Mouse (Mus musculus) adipocyte (in vitro differentiated cells): ENCODE results near the gene Ilf3.
A peak's percentile ranks its signal among the peaks of the same experiment; 100 is the strongest.
"Not testable (repeated sequence)": the region's sequence is repeated elsewhere in the genome, so short reads cannot be mapped to it uniquely, and the experiment has no call there.

Experiments used
- DNase-seq: peaks from one replicate; pipeline ENCODE4 v3.0.0-alpha.2; 2016; ENCODE audit warnings: low spot score

Gene Ilf3

DNA sequence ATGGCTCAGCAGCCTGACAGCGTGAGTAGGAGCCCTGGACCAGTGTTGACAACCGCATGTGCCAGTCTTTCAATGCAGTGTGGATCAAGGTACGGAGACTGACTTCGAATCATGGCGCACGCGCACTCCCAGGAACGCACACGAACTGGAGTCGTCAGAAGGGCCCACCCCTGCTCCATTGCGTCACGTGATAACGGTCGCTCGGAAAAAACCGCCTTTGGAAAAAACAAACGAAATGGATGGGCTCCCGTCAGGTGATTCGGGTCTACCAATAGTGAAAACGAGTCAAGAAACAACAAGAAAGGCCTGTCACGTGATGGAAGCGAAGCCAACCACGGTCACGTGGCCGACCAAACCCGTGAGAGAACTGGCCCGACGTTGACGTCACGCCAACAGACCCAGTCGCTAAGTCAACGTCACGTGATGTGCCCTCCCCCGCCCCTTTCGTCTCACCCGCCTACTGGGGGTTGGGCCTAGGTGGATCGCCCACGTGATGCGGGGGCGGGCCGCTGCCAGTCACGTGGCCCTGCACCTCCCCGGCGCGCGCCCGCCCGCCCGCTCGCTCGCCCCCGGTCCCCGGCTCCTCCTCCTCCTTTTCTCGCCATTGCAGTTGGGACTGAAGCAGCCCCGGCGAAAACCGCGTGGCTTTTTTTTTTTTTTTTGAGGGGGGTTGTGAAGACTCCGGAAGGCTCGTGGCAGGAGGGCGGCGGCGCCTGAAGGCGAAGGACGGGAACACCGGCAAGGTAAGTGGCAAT, at the start of gene Ilf3:
Gene Ilf3, plus strand, starts transcription at position 515 of the 755 bp plus-strand sequence.
- peak; percentile 100 for DNase-seq

DNA sequence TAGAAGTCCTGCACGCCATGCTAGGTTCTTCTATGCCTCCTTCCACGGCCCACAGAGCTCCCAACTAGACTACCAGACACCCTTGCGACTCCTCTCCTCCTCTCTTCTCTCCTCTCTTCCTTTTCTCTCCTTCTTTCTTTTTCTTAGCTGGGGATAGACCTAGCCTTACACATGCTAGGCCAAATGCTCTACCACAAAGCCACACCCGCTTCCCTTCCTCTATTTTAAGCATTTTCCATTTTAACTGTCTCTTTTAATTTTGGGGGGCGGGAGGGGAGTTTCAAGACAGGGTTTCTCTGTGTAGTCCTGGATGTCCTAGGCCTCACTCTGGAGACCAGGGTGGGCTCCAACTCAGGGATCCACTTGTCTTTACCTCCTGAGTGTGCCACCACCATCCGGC, 48.9 kb upstream of the Ilf3 start:
- no peak for DNase-seq

DNA sequence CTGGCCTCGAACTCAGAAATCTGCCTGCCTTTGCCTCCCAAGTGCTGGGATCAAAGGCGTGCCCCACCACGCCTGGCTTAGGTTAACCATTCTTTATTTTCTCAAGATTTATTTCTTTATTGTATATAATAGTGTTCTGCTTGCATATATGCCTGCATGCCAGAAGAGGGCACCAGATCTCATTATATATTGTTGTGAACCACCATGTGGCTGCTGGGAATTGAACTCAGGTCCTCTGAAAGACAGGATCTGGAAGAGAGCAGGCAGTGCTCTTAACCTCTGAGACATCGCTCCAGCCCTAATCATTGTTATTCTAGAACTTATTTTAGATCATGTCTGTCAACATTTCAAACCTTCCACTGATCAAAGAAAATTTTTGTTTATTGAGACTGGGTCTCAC, 48.2 kb upstream of the Ilf3 start:
- no peak for DNase-seq

DNA sequence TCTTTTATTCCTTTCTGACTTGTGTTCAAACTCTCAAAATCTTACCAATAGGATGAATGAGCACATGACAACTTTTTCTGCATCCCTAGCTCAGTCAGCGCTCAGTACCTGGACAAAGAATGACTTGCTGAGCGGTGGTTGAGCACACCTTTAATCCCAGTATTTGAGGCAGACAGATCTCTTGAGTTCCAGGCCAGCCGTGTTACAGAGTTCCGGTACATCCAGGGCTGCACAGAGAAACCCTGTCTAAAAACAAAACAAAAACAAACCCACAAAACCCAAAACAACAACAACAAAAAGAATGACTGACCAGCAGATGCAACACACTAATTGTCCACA, 47.4 kb upstream of the Ilf3 start:
- DNase-seq: no peak

DNA sequence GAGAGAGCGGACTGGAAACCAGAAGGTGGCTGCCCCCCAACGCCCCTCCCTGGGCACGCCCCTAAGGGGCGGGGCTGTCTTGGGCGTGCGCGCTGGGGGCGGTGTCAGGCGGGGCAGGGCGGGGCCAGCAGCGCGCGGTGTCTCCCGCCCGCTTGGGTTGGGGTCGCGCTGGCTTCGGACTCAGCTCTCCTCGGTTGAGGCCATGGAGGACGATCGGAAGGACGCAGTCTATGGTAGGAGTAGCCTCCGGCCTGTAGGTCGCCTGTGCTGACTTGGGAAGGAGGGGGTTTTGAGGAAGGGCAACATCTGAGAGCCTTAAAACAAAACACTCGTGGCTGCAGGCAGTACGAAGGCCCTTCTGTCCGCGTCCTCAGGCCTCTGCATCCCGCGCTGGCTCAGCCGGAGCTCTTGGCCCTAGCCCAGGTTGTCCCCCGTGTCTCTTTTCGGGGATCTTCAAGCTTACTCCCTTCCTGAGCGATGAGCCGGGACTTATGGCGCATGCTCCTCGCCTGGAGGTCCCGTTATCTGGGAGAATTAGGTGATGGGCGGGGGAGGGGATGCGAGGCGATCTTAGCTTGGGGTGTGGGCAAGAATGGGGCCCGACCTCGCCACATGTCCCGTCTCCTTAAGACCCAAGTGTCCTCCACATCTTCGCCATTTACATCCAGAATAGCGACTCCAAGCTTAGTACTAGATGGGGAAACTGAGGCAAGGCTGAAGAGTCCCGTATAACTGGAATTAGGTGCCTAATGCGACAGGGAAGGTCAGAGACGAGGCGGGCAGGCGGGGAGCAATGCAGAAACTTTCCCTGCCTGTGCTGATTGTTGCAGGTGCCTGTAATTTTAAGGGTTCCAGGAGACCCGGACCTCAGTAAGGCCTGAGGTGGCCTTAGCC, 46.8 kb upstream of the Ilf3 start, which contains the start of gene Slc44a2:
Gene Slc44a2, plus strand, starts transcription at position 80 of the 894 bp plus-strand sequence.
- peak; percentile 80 for DNase-seq

DNA sequence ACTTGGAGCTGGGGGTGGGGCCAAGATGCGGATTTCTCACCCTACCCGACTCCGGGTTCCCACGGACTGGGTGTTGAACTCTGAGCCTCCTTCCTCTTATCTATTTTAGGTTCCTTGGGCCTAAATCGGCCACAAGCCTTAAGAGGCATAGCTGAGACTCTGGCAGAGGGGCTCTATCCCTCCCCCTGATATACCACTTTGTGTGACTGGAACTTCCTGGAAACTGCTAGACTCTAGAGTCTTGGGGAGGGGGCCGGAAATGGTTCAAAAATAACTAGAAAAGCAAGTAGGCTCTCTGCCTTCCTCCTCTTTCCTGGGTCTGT, 46.2 kb upstream of the Ilf3 start:
- DNase-seq: peak; percentile 45

DNA sequence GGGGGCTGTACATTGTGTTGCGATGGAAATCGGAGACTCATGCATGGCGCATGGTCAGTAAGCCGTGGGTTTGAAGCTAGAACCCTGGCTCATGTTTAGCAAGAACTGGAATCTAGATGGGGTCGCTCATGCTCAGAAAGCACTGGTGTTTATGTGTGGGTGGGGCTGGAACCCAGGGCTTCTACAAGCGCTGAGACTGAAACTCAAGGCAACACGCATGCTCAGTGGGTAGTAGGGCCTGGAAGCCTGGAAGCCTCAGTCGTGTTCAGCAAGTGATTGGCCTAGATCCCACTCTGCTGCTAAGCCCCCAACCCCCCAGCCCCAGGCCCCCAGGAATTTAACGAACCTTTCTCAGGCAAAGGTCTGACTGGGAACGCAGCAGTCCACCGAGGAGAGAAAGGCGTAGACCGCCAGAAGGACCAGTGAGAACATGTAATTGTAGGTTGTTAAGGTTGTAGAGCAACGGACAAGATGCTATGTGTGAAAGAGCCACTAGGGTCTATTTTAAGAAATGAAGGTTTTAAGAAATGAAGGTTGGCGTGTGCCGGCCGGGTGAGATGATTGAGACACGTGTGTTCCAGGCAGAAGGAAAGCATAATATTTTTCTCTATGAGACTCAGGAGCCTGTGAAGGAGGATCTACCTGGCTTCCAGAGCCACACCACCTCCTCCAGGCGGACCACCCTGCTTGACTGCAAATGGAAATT, 45.3 kb upstream of the Ilf3 start:
- DNase-seq: no peak

DNA sequence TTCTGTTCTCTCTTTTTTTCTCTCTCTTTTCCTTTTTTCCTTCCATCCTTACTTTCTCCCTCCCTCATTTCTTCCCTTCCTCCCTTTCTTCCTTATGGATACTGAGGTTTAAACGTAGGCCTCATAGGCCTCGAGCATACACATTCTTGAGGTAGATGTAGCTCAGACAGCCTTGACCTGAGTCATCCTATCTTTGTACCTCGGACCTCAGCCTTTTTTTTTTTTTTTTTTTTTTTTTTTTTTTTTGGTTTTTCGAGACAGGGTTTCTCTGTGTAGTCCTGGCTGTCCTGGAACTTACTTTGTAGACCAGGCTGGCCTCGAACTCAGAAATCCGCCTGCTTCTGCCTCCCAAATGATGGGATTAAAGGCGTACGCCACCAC, 44.8 kb upstream of the Ilf3 start:
- DNase-seq: not testable (repeated sequence)

DNA sequence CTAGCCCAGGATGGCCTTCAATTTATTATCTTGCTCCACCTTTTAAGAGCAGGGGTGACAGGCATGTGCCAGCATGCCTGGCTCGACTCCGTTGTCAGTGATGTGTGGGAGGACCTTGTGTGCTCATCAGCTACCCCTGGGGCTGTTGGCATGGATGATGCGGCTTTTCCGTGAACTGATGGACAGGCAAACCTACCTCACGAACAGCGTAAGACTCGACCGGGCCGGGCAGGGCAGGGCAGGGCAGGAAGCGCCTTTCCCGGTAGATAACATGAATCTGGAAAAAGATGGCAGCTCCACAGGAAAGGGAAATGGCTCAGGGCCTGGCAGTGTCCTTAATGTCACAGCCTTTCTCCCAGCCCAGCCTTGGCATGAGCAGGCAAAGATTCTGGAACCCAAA, 43.4 kb upstream of the Ilf3 start:
- no peak for DNase-seq

DNA sequence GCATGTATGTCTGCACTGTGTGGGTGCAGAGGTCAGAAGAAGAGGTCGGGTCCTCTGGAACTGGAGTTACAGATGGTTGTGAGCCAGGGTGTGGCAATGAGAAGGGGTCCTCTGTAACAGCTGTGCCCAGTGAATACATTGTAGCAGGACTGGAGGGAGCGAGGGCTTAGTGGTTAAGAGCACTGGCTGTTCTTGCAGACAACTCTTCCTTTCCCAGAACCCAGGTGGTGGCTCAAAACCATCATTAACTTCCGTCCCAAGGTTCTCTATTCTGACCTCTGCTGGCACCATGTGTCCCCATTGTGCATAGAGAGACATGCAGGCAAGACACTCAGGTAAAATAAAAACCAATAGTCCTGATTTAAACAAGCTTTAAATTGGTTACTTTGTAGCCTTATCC, 40.1 kb upstream of the Ilf3 start:
- no peak for DNase-seq

DNA sequence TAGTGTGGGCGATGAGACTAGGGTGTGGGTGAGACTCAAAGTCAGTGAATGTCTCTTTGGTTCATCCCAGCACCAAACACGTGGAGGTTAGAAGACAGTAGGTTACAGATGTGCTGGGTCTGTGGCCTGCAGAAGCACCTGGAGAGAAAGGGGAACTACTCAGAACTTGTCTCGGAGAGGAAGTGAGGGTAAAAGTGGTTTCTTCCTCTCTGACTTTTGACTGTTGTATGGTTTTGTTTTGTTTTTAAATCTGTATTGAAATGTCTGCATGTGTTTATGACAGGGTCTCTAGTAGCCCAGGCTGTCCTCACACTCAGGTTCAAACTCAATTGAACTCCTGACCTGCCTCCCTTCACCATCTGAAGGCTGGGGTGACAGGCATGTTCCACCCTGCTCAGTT, 39.6 kb upstream of the Ilf3 start:
- DNase-seq: no peak

DNA sequence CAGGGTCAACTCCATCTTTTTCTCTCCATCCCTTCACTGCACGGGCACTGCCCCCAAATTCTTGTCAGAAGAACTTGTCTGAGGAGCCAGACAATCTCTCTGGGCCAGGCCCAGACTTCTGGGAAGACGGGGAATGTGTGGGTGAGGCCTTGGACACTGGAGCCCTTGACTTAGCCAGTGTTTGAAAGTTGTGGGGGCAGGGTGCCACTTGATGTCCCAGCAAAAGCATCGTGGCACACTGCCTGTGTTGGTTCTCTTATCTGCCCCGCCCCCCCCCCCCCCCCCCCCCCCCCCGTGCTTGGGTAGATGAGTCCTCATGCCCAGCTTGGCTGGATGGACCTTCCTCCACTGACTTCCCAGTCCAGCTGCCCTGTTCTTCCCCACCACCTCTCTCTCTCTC, 38.6 kb upstream of the Ilf3 start:
- peak; percentile 36 for DNase-seq

DNA sequence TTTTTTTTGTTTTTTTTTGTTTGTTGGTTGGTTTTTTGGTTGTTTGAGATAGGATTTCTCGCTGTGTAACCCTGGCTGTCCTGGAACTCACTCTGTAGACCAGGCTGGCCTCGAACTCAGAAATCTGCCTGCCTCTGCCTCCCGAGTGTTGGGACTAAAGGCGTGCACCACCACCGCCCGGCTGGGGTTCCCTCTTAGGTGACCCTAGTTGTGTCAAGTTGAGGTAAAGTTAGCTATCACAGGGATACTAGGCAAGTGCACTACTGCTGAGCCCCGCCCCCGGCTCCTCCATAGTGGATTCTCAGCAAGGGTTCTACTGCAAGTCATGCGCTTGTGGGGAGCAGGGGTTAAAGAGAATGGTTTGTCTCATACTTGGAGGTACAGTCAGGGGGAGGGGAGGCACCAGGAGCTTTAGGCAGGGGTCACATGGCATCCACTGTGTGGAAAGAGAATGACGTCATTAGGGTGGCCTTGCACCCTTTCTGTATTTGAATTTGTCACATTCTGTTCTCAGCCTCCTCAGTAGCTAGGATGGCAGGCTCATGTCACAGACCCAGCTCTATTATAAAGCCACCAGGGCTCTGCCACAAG, 37.9 kb upstream of the Ilf3 start:
- no peak for DNase-seq

DNA sequence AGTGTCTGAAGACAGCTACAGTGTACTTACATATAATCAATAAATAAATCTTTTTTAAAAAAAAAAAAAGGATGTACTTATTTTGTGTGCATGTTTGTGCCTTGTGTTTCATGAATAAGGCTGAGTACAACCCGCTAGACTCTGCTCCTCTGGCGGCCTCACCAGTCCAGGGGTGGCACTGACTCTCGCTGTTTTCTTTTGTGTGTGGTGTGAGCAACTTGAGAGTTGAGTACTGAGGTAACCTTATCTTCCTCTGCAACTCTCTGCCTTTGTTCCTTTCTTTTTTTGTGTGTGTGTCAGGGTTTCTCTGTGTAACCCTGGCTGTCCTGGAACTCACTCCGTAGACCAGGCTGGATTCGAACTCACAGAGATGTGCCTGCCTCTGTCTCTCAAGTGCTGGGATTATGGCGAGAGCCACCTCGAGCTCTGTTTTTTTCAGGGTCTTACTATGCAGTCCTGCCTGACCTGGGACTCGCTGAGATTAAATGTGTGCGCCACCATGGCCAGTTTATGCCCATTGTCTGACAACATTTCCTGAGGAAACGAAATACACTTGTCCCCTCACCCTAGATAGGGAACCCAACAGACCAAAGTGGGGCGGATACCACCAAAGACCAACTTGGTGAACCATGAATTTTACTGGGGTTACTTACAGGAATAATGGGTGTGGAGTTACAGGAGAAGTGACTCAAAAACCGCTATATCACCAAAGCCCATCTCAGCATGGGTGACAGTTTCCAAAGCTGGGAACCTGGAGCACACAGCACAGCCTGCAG, 36.1 kb upstream of the Ilf3 start:
- DNase-seq: no peak

DNA sequence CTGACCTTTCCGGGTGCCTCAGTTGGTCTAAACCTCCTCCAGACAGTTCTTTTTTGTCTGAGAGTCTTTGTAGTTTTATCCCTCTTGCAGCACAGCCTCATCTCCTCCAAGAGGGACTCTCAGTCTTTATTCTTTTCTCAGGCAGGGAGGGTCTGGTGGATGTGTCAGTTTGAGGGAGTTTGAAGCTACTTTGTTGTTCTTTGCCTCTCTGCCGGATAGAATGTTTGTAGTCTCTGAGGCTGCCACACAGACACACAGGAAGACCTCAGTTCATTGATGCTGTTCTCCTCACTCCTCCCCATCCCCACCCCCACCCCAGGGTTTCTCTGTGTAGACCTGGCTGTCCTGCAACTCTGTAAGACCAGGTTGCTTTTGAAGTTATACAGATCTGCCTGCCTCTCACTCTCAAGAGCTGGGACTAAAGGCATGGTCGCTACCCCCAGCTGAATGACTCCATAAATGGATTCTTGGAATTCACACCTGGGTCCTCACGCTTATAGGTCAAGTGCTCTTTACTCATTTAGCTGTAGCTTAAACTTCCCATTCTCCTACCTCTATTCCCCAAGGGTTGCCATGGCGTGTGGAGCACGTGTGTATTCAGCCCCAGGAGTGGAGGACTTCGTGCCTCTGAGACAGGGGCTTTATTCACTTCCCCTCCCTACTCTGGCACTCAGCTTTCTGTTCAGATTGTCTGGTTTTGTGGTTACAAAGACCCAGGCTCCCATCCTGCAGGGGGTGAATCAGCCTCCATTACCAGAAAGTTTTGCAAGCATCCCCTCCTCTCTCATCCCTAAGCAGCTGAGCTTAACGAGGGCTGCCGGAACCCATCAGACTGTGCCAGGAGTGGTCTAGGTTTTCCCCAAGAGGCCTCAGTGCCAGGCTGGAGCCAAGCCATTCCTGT, 35.3 kb upstream of the Ilf3 start:
- DNase-seq: no peak

DNA sequence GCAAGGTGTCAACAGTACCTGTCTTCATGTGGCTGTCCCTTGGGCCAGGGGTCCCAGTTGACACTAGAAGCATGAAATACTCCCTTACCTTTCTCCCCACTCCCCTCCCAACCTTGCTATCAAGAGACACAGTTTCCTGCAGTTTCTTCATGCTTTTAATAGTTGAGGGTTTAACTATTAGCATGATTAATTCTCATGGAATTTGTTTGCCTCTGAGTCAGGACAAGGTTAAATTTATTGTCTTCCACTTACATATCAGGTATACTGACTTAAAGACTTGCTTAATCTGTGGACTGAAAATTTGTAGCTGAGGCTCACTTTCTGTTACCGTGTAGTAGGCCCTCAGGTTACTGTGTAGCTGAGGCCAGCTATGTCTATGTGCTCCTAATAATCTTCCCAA, 34.1 kb upstream of the Ilf3 start:
- DNase-seq: no peak

DNA sequence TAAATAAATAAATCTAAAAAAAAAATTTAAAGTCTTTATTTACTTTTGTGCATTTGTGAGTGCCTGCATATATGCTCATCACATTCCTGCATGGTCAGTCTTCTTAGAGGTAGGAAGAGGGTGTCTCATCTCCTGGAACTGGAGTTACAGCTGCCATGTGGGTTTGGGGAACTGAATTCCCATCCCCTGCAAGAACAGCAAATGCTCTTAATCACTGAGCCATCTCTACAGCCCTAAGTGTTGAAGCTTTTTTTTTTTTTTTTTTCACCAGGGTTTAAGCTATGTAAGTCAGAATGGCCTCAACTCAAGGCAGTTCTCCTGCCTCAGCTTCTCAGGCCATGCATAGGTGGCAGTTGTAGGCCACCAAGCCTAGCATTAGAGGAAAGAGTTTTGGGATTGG, 32.9 kb upstream of the Ilf3 start:
- DNase-seq: no peak

DNA sequence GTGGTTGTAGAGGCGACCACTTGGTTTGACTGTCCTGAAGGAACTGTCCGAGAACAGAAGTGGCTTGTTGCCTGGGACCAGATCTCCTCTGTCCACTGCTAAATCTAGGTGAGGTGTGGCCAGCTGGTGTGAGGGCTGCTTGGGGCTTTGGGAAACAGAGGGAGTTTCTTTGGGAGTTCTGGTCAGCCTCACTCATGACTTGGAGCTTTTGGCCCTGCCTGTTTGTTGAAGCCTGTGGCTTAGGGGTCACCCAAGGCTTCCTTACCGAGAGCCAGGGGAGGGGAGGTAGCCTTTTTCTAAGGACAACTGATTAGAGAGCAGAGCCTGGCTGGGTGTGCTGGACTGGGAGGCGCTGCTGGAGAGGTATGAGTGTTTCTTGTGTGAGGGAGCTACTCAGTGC, 32.3 kb upstream of the Ilf3 start:
- peak; percentile 43 for DNase-seq

DNA sequence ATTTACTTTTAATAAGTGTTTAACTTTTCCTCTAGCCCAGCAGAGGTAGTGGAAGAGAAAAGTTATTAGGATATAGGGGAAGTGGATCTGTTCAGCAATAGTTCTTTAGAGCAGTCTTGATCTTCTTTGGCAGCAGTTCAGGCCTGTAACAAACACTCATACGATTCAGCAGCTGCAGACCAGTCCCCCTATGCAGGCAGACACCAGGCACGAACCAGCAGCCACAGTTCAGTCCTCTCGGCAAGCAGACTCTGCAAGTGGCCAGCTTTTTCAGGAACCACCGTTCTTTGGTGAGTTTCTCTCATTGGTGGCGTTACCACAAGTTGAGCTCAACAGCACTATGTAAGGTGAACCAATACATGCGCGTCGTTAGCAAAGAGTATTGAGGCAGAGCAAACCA, 31.2 kb upstream of the Ilf3 start:
- peak; percentile 26 for DNase-seq

DNA sequence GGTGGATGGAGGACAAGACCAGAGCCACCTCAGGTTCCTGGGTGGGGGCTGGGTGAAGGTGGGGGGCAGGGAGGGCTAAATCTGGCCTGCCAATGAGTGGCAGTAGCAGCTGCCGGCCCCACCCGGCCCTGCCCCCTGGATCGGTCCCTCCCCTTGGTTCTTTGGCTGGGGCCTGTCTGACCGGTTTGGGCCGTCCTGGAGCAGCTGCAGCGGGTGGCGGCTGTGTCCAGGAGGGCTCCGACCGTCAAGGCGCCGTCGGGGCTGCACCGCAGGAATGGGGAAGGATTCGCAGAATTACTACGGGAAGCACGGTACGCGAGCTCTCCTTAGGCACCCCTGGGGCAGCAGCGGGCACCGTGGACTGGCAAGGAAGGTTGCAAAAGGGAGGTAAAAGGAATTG, 30.0 kb upstream of the Ilf3 start:
- DNase-seq: no peak

DNA sequence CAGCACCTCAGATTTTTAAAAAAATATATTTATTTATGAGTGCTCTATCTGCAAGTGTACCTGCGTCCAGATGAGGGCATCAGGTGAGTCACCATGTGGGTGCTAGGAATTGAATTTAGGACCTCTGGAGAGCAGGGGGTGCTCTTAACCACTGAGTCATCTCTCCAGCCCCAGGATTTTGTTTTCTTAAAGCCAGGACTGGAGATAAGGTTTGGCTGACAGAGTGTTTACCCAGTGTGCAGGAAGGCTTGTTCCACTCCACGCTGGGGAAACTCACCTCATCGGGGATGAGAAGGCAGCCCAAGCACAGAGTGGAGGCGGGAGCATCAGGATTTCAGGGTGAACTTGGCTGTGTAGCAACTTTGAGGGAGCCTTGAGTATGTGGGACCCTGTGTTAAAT, 27.3 kb upstream of the Ilf3 start:
- DNase-seq: no peak
